Mouse (Mus musculus) gastrocnemius, adult 8-10 months (tissue): ENCODE measurements around the gene Pitpnm2. TPM values are rescaled to one million over a fixed set of nuclear protein-coding genes. Genes with fewer than 3 reads are reported as not detected.

Experiments used
- DNase-seq, 2 experiments: peaks; one replicate each; pipeline ENCODE4 v3.0.0; 2022; ENCODE audit warnings: low spot score in 2 of 2
- total RNA-seq, 4 experiments: library from RNA; stranded (reverse); gene quantifications; 2 replicates each; pipeline ENCODE4 v1.2.4; 2022

Gene Pitpnm2
- total RNA-seq, 4 experiments from 2014 or later = 19.3 to 22.4 (median 20.8) TPM

DNA sequence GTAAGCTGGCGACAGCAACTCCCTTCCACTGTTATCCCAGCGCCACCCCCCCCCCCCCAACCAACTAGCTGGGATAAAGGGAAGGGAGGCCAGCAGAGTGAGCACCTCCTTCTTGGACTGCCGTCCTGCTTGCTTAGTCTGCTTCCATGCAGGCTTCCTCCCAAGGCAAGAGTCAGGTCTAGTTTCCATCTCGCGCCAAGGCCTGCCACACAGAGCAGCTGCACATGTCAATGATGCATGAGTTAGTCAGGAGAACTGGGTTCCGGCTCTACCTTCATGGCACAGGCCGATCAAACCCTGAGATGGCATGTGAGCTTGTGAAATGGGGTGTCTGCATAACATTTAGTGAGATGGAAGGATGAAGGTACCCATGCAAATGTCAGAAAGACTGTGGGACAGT lies 66.9 kb downstream of the Pitpnm2 start:
- DNase-seq = no peak

DNA sequence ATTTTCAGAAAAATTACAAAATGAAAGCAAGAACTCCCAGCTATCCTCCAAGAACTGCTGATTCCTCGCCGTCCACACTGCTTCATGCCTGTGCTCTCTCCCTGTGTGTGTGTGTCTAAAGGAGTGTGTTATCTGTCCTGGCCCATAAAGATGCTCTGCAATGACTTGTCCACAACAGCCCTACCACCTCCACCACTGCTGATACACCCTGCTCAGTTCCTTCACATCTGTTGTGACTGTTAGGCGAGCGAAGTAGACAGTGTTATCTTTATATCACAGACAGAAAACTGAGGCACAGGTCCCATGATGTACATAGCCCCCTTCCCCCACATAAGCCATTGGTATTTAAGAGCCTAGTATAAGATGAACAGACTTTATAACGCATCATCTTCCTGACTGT lies 67.5 kb downstream of the Pitpnm2 start:
- no peak for DNase-seq

DNA sequence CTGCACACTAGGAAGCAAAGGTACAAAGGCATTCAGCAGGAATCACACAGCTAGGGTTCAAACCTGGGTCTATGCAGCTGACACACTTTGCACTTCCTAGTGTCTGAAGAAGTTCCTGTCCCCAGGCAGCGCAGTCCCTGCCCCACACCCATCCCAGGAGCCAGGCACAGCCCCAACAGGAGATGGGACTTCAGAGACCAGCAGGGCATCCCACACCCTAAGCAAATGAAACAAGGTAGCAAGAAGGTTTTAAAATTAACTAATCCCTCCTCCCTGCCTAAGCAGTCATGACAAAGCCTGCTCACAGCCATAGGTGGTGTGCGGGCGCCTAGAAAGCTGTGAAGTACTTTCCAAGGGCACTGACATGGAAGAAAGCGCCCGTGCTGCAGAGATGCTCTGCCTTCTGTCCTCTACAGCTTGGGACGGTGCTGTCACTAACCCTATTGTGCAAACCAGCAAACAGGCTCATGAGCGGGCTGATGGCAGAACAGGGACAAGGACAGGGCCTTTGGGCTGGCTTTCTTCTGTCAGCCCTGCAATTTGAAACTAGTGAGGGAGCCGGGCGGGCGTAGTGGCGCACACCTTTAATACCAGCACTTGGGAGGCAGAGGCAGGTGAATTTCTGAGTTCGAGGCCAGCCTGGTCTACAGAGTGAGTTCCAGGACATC lies 68.9 kb downstream of the Pitpnm2 start:
- no peak for DNase-seq

DNA sequence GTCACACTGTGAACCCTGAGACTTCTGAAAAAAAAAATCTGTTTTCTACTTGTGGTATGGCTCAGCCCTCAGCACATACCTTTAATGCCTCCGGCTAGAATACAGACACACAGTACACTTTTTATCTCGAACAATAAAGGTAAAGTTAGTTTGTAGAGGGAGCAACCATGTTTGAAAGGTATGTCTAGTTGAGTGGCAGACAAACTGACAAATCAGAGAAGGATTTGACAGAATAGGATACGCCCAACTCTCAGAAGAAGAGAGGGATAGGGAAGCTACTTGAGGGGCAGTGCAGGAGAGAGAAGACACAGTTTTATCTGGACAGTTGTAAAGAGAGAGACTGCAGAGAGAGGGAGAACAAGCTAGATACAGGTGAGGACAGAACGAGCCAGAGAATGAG lies 70.1 kb downstream of the Pitpnm2 start:
- DNase-seq = no peak

DNA sequence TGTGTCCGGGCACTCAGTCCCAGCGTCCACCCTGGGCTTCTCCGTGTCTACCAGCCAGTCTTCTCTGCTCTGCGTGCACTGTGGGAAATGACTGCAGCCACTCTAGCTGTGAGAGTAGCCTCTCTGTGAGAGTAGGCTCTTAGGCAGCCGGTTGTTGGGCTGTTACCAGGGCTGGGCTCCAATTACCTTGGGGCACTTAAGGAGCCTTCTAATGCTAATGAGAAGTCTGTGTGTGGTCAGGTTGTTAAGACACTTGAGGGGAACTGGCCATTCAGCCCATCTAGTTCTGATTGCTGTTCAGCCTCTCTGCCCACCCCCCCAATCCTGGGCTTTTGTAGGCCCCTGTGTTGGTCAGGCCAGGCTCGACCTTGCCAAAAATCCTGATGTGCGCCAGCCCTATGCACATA lies 72.8 kb downstream of the Pitpnm2 start:
- DNase-seq = no peak

DNA sequence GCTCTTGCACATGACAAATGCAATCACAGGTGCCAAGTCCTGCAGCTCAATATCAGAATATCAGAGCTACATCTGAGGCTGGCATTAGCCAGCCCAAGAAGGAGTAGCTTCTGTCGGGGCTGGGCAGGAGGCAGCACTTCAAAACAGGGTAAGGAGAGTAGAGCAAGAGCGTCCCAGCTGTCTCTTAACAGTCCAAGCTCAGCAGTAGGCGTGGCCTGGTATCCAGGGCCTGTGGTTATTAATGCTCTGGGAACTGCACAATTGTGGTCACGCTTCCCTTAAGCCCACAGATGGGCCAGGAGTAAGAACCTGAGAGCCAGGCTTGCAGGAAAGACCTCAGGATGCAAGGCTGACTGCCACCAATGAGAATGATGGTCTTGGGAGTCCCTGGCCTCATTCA lies 74.4 kb downstream of the Pitpnm2 start:
- DNase-seq = peak in 1 of 2 experiments; percentile 57

DNA sequence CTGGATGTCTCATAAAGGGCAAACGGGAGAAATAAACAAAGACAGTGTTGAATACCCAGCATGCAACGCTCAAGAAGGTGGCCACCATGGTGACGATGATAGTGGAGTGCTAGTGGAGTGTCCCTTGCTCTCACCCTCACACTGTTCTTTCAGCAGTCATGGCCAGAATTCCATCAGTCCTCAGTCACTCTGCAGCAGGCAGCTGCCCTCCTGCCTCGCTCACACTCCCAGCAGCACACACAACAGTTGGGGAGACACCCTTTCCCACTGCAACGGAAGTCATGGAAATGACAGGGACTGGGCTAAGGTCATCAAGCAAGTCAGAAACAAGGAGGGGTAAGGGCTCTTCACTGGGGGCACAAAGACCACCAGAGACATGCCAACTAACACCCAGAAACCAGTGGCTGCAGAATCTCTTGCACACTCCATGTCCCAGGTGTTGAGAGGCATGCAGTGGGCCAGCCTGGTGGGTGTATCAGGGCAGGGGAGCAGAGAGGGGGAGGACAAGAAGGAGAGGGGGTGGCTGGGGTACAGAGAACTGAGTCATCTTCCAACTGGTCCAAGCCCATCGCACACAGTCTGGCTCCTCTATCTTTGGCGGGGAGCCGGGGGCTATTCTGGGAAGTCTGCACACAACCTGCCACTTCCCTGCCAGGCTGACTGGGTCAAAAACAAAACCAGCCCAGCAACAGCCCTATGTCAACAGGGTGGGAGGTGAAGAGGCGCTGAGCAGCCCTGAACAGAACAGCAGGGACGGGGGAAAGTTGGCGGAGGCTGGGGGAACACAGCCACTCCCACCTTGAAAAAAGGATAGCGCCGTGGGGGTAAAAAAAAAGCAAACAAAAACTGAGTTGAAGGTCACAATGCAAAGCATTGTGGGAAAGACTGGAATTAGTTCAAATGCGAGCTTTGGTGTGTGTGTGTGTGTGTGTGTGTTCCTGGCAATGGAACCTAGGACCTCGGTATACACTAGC lies 76.3 kb downstream of the Pitpnm2 start:
- DNase-seq = peak; percentile 85 to 90

DNA sequence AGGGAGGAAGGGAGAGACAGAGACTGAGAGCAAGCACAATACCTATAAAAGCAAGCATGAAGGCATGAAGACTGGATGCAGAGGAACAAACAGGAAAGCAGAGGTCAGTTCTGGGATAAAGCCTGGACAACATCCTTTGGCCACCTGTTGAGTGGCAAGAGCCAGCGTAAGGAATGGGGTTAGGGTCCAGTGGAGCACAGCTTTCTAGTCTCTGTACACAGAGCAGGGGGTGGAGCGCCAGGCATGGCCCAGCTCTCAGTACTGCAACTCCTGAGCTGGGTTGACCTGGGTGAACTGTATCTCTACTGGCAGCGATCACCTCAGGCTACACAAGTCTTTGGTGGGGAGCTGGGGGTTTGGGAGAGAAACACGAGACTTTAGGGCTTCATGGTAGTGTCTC lies 77.3 kb downstream of the Pitpnm2 start:
- no peak for DNase-seq

DNA sequence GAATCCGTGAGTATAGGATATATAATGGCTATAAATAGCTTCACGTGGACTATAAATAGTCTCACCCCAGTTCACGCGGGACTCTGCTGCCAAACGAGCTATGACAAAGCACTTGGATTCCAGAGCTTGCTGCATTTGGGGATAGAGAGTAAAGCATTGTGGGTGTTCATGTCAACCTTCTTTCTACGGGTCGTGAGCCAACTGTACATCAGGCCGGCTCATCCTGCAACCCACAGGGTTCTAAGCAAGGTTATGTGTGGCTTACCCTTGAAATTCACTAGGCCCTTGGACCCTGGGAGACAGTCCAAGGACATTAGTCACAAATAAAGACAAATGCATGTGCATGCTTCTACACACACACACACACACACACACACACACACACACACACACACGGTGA lies 77.8 kb downstream of the Pitpnm2 start:
- DNase-seq = no peak

DNA sequence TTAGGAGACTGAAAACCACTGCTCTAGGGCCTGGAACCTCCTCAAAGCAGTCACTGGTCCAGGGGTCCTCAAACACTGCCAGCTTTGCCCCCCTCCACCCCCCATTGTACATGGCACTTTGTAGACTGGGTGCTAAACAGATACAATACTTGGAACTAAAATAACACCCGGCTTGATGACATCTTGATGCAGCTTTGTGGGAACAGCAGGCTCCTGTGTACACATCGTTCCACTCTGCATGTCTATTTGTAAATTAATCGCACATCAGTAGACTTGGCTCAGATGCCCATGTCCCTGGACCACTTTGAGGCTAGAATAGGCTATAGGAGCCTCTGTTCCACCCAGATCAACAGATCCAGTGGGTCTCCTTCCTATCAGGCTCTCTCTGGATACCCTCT lies 80.3 kb downstream of the Pitpnm2 start:
- DNase-seq = no peak

DNA sequence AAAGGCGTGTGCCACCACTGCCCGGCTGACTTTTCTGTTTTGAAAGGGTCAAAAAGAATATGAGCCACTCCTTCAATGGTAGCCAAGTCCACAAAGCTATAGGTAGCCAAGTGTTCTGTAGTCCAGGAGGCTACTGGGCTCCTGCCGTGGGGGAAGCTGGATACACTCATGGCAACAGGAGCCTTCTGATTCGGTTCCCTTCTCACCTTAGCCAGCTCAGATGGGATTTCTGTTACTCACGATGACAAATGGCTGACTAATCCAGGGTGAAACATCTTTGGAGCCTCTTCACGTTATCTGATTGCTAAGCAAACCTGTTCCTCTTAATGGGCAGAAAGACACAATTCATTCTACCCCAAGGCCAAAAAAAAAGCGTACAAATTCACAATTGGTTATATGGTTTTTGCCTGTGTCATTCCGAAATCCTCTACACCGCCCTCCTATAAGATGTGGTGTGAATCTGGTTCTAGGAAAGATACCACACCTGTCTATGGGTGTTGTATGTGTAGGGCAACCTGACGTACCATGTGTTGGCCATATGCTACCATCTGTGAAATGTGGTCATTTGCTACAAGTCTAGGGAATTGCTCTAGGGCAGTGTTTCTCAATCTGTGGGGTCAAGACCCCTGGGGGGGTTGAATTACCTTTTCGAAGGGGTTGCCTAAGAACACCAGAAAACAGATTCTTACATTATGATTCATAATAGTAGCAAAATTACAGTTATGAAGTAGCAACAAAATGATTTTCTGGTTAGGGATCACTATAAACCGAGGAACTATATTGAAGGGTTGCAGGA lies 80.9 kb downstream of the Pitpnm2 start:
- no peak for DNase-seq

DNA sequence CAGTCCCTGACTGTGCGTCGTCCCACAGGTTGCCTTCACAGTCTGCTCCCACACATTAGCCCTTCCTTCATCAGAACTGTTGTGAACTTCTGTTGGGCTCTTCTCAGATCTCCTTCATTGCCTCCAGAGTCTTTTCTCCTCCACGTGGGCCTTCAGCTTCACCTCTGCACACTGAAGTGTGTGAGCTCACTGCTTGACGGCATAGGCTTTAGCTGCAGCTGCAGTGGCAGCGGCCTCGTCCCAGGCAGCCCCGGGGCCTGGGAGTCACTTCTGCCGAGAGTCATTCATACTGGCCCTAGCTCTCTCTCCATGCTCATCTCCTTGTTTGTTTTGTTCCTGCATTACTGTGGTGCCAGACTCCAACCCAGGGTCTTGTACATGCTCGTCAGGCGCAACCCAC lies 81.9 kb downstream of the Pitpnm2 start:
- no peak for DNase-seq

DNA sequence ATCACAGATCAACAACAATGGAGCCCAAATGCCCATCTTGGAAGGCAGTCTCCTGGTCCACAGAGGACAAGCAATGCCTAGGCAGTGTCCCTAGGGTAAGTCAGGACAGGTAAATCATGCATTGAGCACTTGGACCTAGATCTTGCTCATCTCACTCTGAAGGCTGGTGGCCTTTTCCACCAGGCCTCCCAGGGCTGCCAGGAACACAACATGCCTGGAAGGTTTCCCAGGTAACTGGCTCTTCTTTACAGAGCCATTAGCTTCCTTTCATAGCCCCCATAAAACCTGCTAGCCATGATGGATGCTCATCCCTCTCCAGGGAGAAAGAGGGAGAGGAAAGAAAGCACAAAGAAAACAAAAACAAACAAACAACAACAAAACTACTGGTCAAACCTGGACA lies 82.8 kb downstream of the Pitpnm2 start:
- no peak for DNase-seq

DNA sequence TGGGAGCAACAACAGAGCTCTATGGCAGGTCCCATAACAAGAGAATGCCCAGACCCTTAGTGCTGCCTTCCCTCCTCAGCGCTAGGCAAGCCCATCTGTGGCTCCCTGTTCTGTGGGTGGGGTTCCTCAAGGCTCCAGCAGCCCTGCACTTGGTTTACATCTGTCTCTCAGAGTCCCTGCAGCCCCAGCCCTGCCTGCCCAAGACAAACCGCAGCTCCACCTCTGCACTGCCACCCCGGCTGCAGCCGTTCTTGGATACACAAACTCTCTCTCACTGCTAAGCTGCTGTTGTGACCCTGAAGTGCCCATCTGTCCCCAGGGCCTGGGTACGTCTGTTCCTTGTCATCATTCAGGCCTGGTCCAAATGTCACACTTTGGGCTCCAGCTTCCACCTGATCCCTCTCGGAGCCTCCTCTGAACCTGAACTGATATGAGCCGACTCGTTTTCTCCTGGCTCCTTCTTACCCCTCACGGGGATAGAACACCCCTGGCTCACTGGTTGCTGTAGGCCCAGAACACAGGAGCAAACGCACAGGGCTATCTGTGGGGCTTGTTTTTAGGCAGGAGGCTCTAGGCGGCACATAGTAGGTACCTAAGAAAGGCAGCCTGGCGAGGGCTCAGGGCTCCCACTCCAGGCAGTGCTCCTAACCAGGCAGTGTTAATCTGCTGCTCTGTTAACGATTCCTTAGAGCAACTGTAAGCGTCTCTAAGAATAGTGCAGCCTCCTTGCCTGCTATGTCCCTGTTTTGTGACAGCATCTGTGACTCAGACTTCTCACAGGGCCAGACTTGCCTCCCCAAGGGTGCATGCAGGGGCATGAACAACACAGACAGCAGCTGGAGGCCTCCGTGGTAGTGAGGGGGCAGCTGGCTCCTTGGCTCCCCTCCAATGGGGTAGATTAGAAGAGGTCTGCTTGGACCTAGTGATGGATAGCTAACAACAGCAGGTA lies 83.7 kb downstream of the Pitpnm2 start:
- no peak for DNase-seq

DNA sequence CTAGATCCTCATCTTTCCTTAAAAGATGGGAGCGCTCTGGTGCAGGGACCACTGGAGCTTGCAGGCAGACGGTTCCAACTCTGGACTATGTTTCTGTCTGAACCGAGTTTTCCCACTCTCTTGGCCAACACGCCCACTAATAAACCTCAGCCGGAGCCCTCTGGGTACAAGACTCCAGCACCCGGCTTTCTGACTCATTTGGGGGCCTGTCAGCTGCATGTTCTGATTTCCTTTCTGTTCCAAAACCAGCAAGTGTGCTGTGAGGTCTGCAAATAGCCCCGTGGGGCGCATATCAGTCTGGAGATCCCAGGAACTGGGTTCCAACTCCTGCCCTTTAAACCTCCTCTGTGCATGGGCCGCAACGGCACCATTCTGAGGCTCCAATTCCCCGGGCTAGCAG lies 86.1 kb downstream of the Pitpnm2 start:
- no peak for DNase-seq

DNA sequence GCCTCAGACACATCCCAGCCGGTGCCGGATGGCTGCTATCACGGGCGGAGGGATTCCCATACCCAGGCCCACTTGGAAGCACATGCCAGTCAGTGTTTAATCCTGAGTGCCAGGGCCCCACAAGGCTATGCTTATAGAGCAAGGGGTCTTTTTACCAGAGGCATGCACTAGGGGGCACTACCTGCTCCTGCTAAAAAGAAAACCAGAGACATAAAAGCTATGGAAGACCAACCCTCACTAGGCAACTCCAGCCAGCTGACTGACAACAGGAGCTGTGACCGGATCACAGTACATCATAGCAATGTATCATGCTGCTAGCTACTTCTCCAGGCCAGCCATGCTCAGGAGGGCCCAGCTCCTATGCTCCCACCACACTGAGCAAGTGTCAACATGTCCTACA lies 87.0 kb downstream of the Pitpnm2 start:
- peak; percentile 62 to 67 for DNase-seq

DNA sequence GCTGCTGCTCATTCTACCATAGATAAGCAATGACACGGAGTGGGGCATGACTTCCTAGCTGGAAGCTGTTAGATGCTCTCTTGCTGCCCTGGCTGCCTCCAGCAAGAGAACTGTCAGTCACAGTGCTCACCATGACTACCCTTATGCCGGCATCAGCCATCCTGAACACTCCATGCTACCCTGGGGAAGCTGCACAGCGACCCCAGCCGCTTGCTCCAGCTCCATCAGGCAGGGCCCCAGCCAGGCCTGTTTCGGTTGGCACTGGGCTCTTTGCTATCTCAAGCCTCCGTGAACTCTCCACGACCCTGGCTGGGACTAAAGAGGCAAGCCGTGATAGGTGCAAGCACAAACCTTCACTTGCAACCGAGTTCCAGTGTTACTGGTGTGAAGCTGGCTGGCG lies 87.7 kb downstream of the Pitpnm2 start:
- DNase-seq = no peak

DNA sequence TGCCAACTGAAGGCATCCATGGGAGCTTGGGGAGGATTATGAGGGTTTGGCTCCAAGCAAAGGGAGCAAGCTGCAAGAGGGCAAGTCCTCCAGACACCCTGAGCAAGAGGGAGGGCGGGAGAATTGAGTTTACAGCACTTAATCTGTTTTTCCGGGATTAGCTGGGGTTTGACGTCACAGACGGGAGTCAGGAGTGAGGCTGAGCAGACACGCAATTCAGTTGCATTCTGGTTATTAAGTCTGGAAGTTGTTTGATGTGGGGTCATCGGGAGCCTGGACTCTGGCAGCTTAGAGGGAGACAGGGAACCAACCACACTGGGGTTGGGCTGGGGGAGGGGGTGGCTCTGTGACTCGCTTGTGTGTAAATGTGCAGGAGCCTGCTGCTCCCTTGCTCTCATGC lies 90.1 kb downstream of the Pitpnm2 start:
- no peak for DNase-seq

DNA sequence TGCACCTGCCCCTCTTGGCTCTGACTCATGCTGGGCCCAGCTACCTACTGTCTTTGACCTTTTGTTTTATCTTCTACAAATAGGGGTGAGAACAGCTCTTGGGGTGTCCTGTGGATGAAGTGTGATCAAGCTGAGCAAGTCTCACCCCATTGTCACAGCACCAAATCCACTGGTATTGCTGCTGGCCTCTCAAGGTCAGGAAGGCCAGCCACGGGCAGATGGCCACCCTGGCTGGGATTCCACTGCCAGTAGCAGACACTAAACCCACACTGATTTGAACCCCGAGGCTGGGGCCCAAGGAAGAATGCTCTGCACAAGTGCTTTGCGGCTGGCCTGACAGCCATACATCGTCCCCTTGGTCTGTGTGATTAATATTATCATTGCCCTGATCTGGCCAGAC lies 91.3 kb downstream of the Pitpnm2 start:
- no peak for DNase-seq

DNA sequence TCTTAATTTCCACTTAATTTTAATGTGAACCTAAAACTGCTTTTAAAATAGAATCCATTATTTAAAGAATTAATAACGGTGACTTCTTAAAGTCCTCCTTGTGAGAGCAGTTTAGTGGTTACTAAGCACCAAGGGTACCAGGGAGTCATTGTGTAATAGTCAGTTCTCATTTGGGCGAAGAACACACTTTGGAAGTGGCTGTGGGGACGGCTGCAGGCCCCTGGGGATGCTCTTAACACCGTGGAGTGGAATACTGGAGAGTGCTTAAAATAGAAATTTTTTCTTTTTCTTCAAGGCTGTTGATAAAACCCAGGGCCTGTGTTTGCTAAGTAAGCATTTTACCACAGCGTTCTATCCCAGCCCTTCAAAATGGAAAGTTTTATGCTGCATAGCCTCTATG lies 93.6 kb downstream of the Pitpnm2 start:
- no peak for DNase-seq

DNA sequence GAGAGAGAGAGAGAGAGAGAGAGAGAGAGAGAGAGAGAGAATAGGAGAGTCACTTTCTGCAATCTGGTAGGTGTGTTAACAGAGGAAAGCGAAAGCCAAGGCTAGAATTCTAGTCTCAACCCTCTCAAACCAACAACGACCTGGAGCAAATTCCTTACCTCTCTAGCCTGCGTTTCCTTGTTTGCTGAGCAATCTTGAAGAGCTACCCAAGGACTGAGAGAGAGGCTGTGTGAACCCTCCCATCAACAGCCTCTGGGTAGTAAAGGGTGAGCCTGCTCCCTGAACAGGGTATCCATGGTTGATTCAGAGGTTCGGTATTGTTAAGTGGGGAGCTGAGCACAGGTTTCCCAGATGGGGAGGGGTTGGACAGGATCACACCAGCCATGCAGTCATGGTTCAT lies 96.8 kb downstream of the Pitpnm2 start:
- no peak for DNase-seq
